Mouse (Mus musculus) liver, embryonic 14.5 days (tissue): ENCODE results near the gene Gm27029.

ENCODE experiments used
- CTCF ChIP-seq: IDR thresholded peaks from 2 replicates; pipeline ENCODE4 v1.5.1; 2016; ENCODE audit warnings: antibody characterized with exemption, low read depth, control low read depth
- EP300 ChIP-seq: IDR thresholded peaks from 2 replicates; pipeline ENCODE4 v1.6.1; 2016; ENCODE audit warnings: antibody characterized with exemption, low read depth

DNA sequence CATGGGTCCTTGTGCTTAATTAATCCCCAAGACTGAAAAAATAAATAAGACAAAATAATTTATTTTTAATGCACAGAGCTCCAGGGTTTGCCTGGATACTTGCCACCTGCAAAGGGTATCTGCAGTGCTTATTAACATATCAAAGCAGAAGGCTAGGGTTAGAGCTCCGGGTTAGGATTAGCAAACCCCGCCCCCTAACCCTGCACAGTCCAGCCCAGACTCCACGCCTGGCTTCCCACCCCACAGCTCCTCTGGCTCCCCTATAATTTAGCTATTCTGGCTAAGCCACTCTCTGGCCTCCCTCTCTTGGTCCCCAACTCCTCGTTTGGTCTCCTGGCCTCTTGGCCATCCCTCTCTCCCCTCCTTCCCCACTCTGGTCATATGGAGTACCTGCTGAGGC is 42.8 kb downstream of the Gm27029 start:
- TF ChIP-seq EP300: no peak
- TF ChIP-seq CTCF: no peak
